Mouse (Mus musculus) gastrocnemius, adult 18-20 months (tissue): ENCODE measurements around the gene Gabrb3. TPM values are rescaled to one million over a fixed set of nuclear protein-coding genes. Genes with fewer than 3 reads are reported as not detected.

Source experiments
- DNase-seq: peaks from one replicate; pipeline ENCODE4 v3.0.0; 2021; ENCODE audit warnings: low spot score
- long read RNA-seq, 2 experiments: library from polyadenylated mRNA; stranded (forward); transcript quantifications; one replicate each; pipeline ENCODE4 v2.0.0; 2021
- total RNA-seq, 2 experiments: library from RNA; stranded (reverse); gene quantifications; 2 replicates each; pipeline ENCODE4 v1.2.3; 2021

The Gabrb3 gene
- total RNA-seq = not detected
- long read RNA-seq, experiment 1 = 0 reads
- long read RNA-seq, experiment 2 = 0 reads

- DNase-seq = no peak
These were observed at the start of gene Gabrb3 for GRCm38 (mm10) chr7:57419392-57419791. Gene Gabrb3, plus strand, starts transcription at chr7:57419692.

DNA sequence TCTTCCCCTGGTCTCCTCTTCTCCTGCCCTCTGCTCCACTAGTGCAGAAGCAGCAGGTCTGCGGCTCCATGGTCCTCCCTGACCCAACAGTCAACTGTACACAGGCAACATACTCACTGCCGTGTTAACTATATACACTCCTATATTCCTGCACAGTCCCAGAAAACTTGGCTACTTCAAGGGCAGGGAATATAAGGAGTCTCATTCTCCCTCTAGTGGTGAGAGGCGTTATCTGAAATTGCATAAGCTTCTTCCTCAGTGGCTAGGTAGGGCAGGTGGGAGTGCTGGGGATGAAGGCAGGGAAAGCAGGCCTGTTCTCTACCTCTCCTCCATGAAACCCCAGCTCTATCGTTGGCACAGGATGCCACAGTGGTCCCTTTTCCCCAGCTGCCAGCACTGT, 35.4 kb upstream of the Gabrb3 start:
- DNase-seq = no peak

- no peak for DNase-seq
These were observed 32.8 kb upstream of the Gabrb3 start, which contains the start of gene Gabrg3 for GRCm38 (mm10) chr7:57386517-57387340. Gene Gabrg3, minus strand, starts transcription at chr7:57387188.

DNA sequence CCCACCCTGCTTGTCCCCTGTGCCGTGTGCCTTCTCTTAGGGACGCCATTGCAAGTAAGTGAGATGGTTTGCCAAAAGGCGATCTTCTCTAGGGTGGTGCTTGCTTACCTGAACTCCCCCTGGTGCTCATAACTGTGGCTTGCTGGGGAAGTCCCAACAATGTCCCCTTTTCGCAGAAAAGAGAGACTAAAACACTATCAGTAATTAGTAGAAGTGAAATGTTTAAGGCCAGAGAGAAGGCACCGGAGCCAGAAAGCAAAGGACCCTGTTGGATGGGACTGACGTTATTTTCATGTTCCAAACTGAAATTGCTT, 32.2 kb upstream of the Gabrb3 start:
- no peak for DNase-seq

DNA sequence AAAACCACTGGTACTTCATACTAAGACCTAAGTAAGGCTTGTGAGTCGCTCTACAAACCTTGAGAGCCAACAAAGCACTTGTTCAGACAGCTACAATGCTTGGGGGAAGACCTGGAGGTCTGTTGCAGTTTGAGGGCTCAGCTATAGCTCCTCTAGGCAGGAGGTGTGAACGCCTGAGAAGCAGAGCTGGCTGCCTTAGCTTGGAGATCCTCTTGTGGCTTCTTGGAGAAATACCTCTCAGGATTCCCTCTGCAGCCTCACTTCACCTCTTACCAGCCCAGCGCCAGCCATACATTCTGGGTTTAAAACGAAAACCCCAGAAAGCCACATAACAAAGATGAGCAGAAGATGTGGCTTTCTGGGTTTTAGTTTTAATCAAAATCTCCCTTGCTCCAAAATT, 29.4 kb upstream of the Gabrb3 start:
- no peak for DNase-seq

DNA sequence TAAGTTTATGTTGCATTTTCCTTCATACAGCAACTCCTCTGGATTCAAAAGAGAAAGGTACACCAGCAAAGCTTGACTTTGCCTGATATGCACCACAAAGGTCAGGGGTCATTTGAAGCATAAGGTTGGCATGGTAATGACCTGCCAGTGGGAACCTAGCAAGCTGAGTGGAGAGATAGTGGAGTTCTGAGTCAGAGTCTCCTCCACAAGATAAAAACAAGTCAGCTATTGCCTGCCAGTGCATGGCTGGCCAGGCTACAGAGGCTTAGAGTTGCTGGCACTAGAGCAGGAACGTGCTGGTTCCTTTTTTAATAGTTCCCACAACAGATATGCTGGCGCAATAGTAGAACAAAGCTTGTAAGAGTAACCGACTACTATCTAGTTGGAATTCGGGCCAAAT, 25.9 kb upstream of the Gabrb3 start:
- no peak for DNase-seq

GRCm38 (mm10) chr7:57411163-57411562, 8.3 kb upstream of the Gabrb3 start:
- no peak for DNase-seq

- no peak for DNase-seq
These were observed 6.6 kb upstream of the Gabrb3 start for GRCm38 (mm10) chr7:57412896-57413295.

- DNase-seq = no peak
These were observed 1.6 kb downstream of the Gabrb3 start for GRCm38 (mm10) chr7:57421044-57421443.

- no peak for DNase-seq
These were observed 3.2 kb downstream of the Gabrb3 start for GRCm38 (mm10) chr7:57422675-57423074.

DNA sequence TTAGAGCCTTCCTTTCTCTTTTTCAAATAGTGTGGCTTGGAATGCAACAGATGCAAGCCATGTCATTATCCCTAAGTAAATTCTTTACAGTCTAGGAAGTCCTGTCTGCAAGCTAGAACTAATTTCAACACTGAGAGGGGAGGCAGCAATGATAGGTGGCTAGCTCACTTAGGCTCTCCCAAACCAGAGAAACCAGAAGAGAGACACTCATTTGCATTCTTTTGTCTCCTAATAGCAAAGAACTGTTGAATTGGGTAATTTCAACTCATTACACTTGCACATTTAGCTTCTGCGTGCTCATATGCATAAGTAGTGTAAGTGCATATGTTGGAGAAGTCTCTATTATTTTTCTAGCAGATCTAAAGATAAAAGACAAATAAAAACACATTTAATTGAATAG, 28.7 kb downstream of the Gabrb3 start:
- DNase-seq = no peak

DNA sequence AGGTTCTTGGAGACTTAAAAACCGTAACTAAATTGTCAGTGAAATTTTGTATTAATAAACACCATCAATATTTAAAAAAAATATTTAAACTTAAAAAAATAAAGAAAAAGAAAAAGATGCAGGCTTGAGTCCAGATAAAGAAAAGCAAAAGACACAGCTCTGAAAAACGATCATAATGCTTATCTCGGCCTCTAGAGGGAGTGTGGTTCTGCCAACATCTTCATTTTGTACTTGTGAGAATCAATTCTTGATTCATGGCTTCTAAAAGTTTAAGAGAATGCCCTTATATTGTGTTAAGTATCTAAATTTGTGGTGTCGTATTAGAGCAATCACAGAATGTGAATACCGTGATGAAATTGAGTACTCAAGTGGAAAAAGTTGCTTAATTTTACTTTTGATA, 40.9 kb downstream of the Gabrb3 start:
- no peak for DNase-seq

- no peak for DNase-seq
These were observed 51.8 kb downstream of the Gabrb3 start for GRCm38 (mm10) chr7:57471316-57471715.

- no peak for DNase-seq
These were observed 54.5 kb downstream of the Gabrb3 start for GRCm38 (mm10) chr7:57473811-57474525.

GRCm38 (mm10) chr7:57482896-57483295, 63.4 kb downstream of the Gabrb3 start:
- no peak for DNase-seq

- DNase-seq = no peak
These were observed 67.4 kb downstream of the Gabrb3 start for GRCm38 (mm10) chr7:57486907-57487306.

- peak; percentile 6 for DNase-seq
These were observed 72.3 kb downstream of the Gabrb3 start for GRCm38 (mm10) chr7:57491795-57492194.

GRCm38 (mm10) chr7:57502809-57503208, 83.3 kb downstream of the Gabrb3 start:
- DNase-seq = no peak

DNA sequence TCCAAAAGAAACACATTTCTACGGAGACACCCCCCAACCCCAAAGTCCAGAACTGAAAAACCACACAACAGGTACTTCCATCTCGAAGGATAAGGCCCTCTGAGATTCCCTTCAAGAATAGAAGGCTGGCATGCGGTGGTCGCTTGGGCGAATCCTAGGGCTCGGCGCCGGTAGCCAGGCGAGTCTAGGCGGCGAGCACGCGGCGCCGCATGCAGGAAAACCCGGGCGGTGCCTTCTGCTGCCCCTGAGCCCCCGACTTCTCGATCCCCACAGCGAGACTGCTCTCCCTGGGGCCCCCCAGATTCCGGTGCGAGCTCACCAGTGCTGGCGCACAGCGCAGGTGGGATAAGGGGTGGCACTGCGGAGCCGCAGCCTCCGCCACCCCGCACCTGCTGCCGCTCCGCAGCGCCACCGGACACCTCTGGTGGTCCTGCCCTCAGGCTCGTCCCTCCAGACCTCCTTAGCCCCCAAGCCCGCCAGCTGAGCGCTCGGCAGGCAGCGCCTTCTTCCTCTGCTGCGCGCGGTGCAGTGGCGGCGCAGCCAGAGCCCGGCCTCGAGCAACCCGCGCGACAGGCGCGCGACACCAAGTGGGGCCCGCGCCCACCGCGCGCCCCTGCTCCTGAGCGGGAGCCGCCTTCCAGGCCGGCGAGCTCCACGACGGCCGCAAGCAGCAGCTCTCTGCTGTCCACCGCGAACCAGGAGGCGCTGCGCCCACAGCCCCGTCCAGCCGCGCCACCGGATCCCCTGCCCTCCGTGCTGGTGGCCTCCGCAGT, 89.6 kb downstream of the Gabrb3 start:
- no peak for DNase-seq

- DNase-seq = no peak
These were observed 90.2 kb downstream of the Gabrb3 start, which contains the start of gene Gabra5 for GRCm38 (mm10) chr7:57509681-57510141. Gene Gabra5, minus strand, starts transcription at chr7:57510059.

DNA sequence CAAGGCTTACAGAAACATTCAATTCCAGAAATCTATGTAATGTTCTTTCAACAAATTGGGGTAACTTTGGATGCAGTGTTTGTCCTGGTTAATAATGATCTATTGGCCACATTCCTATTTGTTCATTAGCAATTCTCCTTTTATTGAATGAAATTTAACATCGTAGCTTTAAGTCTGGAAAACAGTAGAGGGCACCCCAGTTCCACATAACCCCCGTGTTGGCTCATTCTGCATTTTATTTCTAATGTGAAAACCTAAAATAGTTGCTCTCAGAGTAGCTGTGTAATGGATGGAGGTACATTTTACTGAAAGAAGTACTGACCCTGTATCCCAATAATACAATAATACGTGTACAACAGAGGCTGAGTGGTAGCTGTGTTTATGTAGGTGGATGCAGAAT, 93.5 kb downstream of the Gabrb3 start:
- DNase-seq = no peak

DNA sequence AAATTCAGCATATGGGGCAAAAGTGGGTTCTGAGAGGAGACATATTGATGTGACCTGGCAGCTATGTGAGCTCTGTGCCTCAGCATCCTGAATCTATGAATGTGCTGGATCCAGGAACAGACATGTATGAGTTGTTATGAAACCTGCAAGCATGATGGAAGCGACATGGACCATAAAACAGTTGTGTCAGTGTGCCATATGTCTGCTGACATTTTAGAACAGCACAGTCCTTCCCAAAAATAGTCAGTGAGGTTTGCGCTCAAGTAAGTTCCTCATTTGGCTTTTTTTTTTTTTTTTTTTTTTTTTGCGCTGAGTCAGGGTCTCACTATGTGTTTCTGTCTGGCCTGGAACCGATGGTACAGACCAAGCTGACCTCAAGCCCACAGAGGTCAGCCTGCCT, 110.0 kb downstream of the Gabrb3 start:
- no peak for DNase-seq
